Mouse (Mus musculus) midbrain, postnatal 0 days (tissue): ENCODE results near the gene Sox5. TPM values are rescaled to one million over a fixed set of nuclear protein-coding genes. Genes with fewer than 3 reads are reported as not detected.

Experiments
- ATAC-seq: fragments of 200-750 bp; cut with Nextera tagmentation; 2 replicates; pipeline ENCODE4 v1.8.0; 2017; ENCODE audit warnings: moderate number of reproducible peaks, mild to moderate bottlenecking, moderate TSS enrichment, moderate library complexity; ENCODE audit not compliant: low FRiP score
- DNase-seq: peaks from one replicate; pipeline ENCODE4 v3.0.0-alpha.2; 2015; ENCODE audit warnings: low spot score
- H3K27ac ChIP-seq: fragments of 300-500 bp; sonication (generic); 2 replicates; pipeline ENCODE4 v1.5.1; 2014; ENCODE audit warnings: low read depth, mild to moderate bottlenecking, low read length, mixed read lengths
- H3K27me3 ChIP-seq: fragments of 300-500 bp; sonication (generic); 2 replicates; pipeline ENCODE4 v1.6.1; 2014; ENCODE audit warnings: low read length, control low read depth, mixed read lengths; ENCODE audit not compliant: insufficient read depth
- H3K36me3 ChIP-seq: fragments of 300-500 bp; sonication (generic); 2 replicates; pipeline ENCODE4 v1.6.1; 2014; ENCODE audit warnings: low read length, control low read depth, mixed read lengths; ENCODE audit not compliant: insufficient read depth
- H3K4me1 ChIP-seq: fragments of 300-500 bp; sonication (generic); 2 replicates; pipeline ENCODE4 v1.6.1; 2014; ENCODE audit warnings: mild to moderate bottlenecking, control low read depth, antibody characterized with exemption, low read length, mixed read lengths; ENCODE audit not compliant: insufficient read depth
- H3K4me2 ChIP-seq: fragments of 300-500 bp; sonication (generic); 2 replicates; pipeline ENCODE4 v1.6.1; 2014; ENCODE audit warnings: low read depth, mild to moderate bottlenecking, low read length, mixed read lengths; ENCODE audit not compliant: poor library complexity, severe bottlenecking
- H3K4me3 ChIP-seq: fragments of 300-500 bp; sonication (generic); 2 replicates; pipeline ENCODE4 v1.5.1; 2014; ENCODE audit warnings: low read depth, mild to moderate bottlenecking, low read length, moderate library complexity
- H3K9ac ChIP-seq: fragments of 300-500 bp; sonication (generic); replicated peaks from 2 replicates; pipeline ENCODE4 v1.6.1; 2014; ENCODE audit warnings: mild to moderate bottlenecking, low read length, moderate library complexity, mixed read lengths; ENCODE audit not compliant: poor library complexity, severe bottlenecking
- H3K9me3 ChIP-seq: fragments of 300-500 bp; sonication (generic); 2 replicates; pipeline ENCODE4 v1.6.1; 2016; ENCODE audit warnings: low read length, control low read depth
- CTCF ChIP-seq: IDR thresholded peaks from 2 replicates; pipeline ENCODE4 v1.5.1; 2016; ENCODE audit warnings: antibody characterized with exemption, mild to moderate bottlenecking
- WGBS: fragments of 180-500 bp; shearing (Covaris S2); extraction: QIAGEN DNeasy Blood & Tissue Kit; methylation state at CpG from one replicate; pipeline ENCODE4 v1.1.7; 2014; 5-methylcytosine and 5-hydroxymethylcytosine counted together
- polyA plus RNA-seq: library from polyadenylated mRNA; unstranded; fragments of >200 nt; fragmentation: Nextera tagmentation; extraction: Ambion mirVana; gene quantifications from 2 replicates; pipeline ENCODE4 v1.2.1, GENCODE M21; 2015
- total RNA-seq: library from RNA; depleted of rRNA; stranded (reverse); fragments of >200 nt; gene quantifications from 2 replicates; pipeline ENCODE4 v1.2.3, GENCODE M21; 2014

Sox5 gene
- total and polyA plus RNA-seq, 2 experiments from 2014 or later = 11.3 to 25.0 TPM

DNA sequence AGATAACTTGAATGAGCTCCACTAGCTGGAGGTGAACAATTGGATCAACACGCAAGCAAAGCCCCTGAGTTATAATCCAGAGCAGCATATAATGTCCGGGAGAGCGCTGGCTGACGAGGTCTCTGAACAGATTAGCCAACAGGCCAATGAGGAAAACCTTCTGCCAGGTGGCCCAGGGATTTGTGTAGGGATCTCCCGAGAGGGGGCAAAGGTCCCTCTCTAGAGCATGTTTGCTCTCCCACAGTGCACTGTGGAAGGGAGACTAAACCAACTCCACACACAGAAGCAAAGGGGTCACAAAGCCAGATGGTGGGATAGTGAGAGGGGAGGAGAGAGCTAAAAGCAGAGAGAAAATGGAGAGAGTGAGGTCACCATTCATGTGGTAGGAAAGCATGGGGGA is 128.9 kb downstream of the Sox5 start:
- Histone ChIP-seq H3K27ac (no peak overlapping the region), H3K36me3 (no peaks in the 10 kb centered on the region), H3K9me3 (no peaks in the 10 kb centered on the region), H3K4me1 (0 out of 2 replicates have a peak, but pooled peaks cover 2% of the 10 kb centered on the region), H3K4me3 (no peak overlapping the region), H3K4me2 (no peak overlapping the region), H3K9ac (no peak overlapping the region), H3K27me3 (no peaks in the 10 kb centered on the region)
- ATAC-seq (no peak), DNase-seq (no peak)
- 67% methylated on average over 5 of the region's 5 CpGs for WGBS
- no peak for TF ChIP-seq CTCF

DNA sequence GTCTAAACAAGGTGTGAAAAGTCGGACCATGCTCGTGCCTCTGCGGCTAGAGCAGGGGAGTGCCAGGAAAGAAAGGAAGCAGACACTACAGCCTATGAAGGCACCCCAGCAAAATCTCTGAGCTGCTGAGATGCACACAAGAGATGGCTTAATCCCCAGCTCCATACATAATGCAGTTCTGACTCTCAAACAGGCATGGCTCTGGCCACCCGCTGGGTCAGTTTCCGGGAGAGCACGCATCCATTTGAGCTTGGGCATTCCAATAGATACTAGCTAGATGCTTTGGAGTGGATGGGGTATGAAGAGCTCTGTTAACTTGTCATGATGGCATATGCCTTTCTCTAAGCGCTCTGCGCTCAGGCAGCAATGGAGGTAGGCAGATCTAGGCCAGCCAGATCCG is 132.9 kb downstream of the Sox5 start:
- H3K9ac ChIP-seq = no peak overlapping the region
- ATAC-seq (no peak), DNase-seq (no peak)
- no peaks in the 10 kb centered on the region for H3K27me3 ChIP-seq
- H3K4me1 ChIP-seq = 0 out of 2 replicates have a peak, but pooled peaks cover 2% of the 10 kb centered on the region
- H3K9me3 ChIP-seq = no peaks in the 10 kb centered on the region
- no peak overlapping the region for H3K4me3 ChIP-seq
- 45% methylated on average over 9 of the region's 9 CpGs for WGBS
- no peak overlapping the region for H3K27ac ChIP-seq
- no peak for TF ChIP-seq CTCF
- H3K4me2 ChIP-seq = no peak overlapping the region
- no peaks in the 10 kb centered on the region for H3K36me3 ChIP-seq

DNA sequence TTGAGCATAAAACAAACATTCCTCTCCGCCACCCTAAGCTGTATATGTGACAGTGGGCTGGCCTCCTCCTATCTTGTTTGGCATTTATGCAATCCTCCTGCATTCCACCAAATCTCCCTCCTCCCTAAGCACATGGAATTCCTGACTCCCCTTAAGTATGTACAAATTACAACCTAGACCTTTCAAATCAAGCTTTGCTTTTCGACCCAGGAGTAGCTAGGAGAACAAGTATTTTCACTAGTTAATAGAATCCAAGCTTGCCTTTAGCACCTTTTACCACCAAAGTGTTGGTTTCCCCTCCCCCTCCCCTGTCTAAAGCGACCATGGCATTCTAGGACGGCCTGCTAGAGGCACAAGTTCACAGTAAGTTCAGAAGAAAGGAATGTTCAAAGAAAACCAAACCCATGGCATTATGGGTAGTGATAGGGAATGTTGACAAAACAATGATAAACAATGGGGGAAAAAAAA is 133.6 kb downstream of the Sox5 start:
- no peak for ATAC-seq
- no peak overlapping the region for H3K4me3 ChIP-seq
- DNase-seq = no peak
- WGBS = 44% methylated on average over 4 of the region's 4 CpGs
- H3K4me2 ChIP-seq = no peak overlapping the region
- H3K27ac ChIP-seq = no peak overlapping the region
- TF ChIP-seq CTCF = no peak
- H3K9ac ChIP-seq = no peak overlapping the region
- no peaks in the 10 kb centered on the region for H3K27me3 ChIP-seq
- H3K36me3 ChIP-seq = no peaks in the 10 kb centered on the region
- H3K4me1 ChIP-seq = 0 out of 2 replicates have a peak, but pooled peaks cover 2% of the 10 kb centered on the region
- H3K9me3 ChIP-seq = no peaks in the 10 kb centered on the region

DNA sequence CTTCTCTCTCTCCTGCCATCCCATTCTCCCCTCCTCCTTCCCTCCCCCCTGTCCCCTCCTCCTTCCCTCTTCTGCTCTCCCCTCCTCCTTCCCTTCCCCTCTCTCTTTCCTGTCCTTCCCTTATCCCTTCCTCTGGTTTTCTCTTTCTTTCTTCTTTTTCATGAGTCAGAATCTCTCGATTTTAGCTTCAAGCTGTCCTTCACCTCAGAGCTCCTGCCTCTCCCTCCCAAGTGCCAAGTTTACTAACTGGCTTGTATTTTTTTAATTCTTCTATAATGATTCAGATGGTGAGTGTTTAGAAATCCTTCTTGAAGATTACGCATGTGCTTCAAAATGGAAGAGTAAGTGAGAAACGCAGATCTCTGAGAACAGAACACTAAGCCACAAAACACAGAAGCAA is 135.4 kb downstream of the Sox5 start:
- Histone ChIP-seq H3K9ac (no peak overlapping the region), H3K27ac (no peak overlapping the region), H3K36me3 (no peaks in the 10 kb centered on the region), H3K9me3 (no peaks in the 10 kb centered on the region), H3K4me2 (no peak overlapping the region), H3K4me3 (no peak overlapping the region), H3K4me1 (0 out of 2 replicates have a peak, but pooled peaks cover 2% of the 10 kb centered on the region), H3K27me3 (no peaks in the 10 kb centered on the region)
- ATAC-seq (no peak), DNase-seq (no peak)
- TF ChIP-seq CTCF = no peak
- 97% methylated on average over 3 of the region's 3 CpGs for WGBS

DNA sequence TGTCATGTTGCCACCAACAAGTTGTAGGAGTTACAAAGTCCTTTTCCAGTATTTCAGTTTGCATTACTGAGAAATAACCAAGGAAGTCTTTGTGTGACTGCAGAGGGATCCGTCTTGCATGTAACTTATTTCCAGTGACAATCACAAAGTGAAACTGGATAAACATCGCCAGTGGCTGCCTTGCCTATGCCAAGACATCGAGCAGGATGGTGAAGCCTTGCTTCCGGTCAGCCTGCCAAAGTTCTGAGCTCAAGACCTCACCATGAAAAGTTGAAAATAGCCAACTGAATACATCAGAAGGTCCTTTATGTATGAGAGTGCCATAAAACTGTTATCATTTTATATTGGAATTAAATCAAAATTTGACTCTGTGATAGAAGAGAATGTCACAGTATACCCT is 136.0 kb downstream of the Sox5 start:
- DNase-seq (no peak), ATAC-seq (no peak)
- H3K27me3 ChIP-seq = no peaks in the 10 kb centered on the region
- no peak for TF ChIP-seq CTCF
- no peak overlapping the region for H3K9ac ChIP-seq
- WGBS = 88% methylated on average over 4 of the region's 4 CpGs
- H3K4me3 ChIP-seq = no peak overlapping the region
- no peaks in the 10 kb centered on the region for H3K9me3 ChIP-seq
- H3K27ac ChIP-seq = no peak overlapping the region
- no peak overlapping the region for H3K4me2 ChIP-seq
- 0 out of 2 replicates have a peak, but pooled peaks cover 2% of the 10 kb centered on the region for H3K4me1 ChIP-seq
- no peaks in the 10 kb centered on the region for H3K36me3 ChIP-seq

DNA sequence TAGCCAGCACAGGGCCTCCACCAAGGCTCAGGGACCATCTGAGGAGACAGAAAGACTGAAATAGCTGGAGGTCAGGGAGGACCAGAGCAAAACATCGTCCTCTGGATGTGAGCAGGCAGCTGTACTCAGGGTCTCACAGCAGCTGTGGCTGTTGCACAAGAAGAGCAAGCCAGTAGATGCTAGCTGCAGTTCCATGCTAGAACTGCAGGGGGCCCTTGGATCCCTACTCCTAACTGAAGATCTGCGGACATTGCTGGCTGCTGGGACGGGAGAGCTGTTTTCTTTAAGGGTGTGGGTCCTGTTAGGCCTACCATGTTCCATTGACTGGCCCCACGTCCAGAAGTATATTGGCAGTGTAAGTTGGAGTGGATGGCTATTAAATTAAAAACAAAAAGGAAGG is 137.1 kb downstream of the Sox5 start:
- 0 out of 2 replicates have a peak, but pooled peaks cover 2% of the 10 kb centered on the region for H3K4me1 ChIP-seq
- no peak overlapping the region for H3K4me2 ChIP-seq
- H3K36me3 ChIP-seq = no peaks in the 10 kb centered on the region
- peak; percentile 32 for DNase-seq
- 78% methylated on average over 4 of the region's 4 CpGs for WGBS
- no peak overlapping the region for H3K27ac ChIP-seq
- no peaks in the 10 kb centered on the region for H3K9me3 ChIP-seq
- TF ChIP-seq CTCF = peak; percentile 52
- no peak overlapping the region for H3K4me3 ChIP-seq
- no peak overlapping the region for H3K9ac ChIP-seq
- no peak for ATAC-seq
- no peaks in the 10 kb centered on the region for H3K27me3 ChIP-seq
